Comparison of ENCODE assay signal across 8 mouse cellular contexts in the genomic region with DNA sequence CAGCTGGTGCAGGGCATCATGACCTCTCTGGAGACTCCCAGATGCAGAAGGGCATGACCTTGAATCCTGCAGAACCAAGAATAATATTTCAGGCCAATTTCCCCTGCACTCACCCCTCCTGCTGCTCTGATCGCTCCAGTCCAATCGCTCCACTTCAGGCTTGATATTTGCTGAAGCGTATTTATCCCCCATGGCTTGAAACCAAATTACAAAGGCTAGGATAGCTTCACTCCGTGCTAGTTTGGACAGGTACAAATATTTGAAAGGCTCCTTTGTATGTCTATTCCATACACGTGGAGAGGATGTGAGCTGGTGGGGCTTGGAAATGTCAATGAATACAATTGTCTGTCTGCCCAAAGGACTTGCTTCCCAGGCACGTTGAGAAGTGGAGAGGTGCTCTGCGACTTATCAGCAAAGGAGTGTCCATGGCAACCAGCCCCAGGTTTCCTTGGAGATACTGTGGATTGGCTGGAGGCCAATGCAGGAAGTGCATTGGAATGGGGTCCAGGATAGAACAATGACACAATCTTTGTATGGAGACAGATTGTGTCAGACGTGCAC.
DNase-seq lines count a peak whose midpoint lies in the region; ATAC-seq and TF ChIP-seq lines count a peak whose summit lies in the region.

No protein-coding gene starts in this region.

- no peak overlapping the region for H3K4me3 ChIP-seq in left cerebral cortex, adult 2 months
- H3K4me3 ChIP-seq in neural tube, embryonic 15.5 days (replicated peaks), result no peak overlapping the region

- H3K4me2 ChIP-seq in neural tube, embryonic 15.5 days, result peak overlapping the region; percentile 38

- intact Hi-C loops in heart, postnatal 14 days (cut with DNase I), result no loop called here
- intact Hi-C loops in left cerebral cortex, adult 2 months (cut with DNase I), result loop anchor here (5.0 kb wide), 4 partner anchors 84 to 666 kb away; no protein-coding TSS in a partner anchor

- ATAC-seq in frontal cortex, adult (ENCODE audit: low TSS enrichment), result no peak
- peak; percentile 88 for ATAC-seq in neural tube, embryonic 15.5 days (ENCODE audit: low FRiP score)
- ATAC-seq in monocyte, adult 5-6 weeks (replicated peaks; ENCODE audit: insufficient number of reproducible peaks, low FRiP score, low TSS enrichment, poor library complexity, severe bottlenecking), result no peak

- TF ChIP-seq CTCF in left cerebral cortex, adult 2 months (IDR thresholded peaks at IDR 0.05), result no peak

- no peaks in the 10 kb centered on the region for H3K27me3 ChIP-seq in neural tube, embryonic 15.5 days (replicated peaks)

- 12% methylated on average over 8 of the region's 8 CpGs for WGBS in neural tube, embryonic 15.5 days

- no peaks in the 10 kb centered on the region for H3K36me3 ChIP-seq in neural tube, embryonic 15.5 days

- no peak overlapping the region for H3K9ac ChIP-seq in neural tube, embryonic 15.5 days (replicated peaks)

- no peaks in the 10 kb centered on the region for H3K9me3 ChIP-seq in neural tube, embryonic 15.5 days (replicated peaks)

- H3K27ac ChIP-seq in left cerebral cortex, adult 2 months, result no peak overlapping the region
- H3K27ac ChIP-seq in neural tube, embryonic 15.5 days (replicated peaks), result peak overlapping the region; percentile 72

- peak; percentile 11 to 51 for DNase-seq in frontal cortex, adult 2 months (ENCODE audit: extremely low spot score in 1 of 2, low spot score in 1 of 2)
- DNase-seq in embryo, embryonic 11.5 days (ENCODE audit: low read depth, low spot score), result peak; percentile 35
- DNase-seq in heart, postnatal 14 days, result peak; percentile 9 to 20
- peak; percentile 39 to 49 for DNase-seq in left cerebral cortex, adult 2 months (ENCODE audit: extremely low spot score in 1 of 2, low spot score in 2 of 2)
- DNase-seq in adipocyte (ENCODE audit: low spot score), result no peak

- peaks cover 17% of the 10 kb centered on the region for H3K4me1 ChIP-seq in neural tube, embryonic 15.5 days
